Mouse (Mus musculus) common myeloid progenitor, adult 5-6 weeks (primary cell): ENCODE measurements around the gene Inka1. TPM values are rescaled to one million over a fixed set of nuclear protein-coding genes. Genes with fewer than 3 reads are reported as not detected.

Source experiments
- ATAC-seq: replicated peaks from 2 replicates; pipeline ENCODE4 v1.8.0; 2016; ENCODE audit warnings: low read depth, mild to moderate bottlenecking, moderate TSS enrichment, inconsistent platforms; ENCODE audit not compliant: poor library complexity, severe bottlenecking
- total RNA-seq: library from RNA; stranded (forward); fragments of 200-1000, 187-1606 nt; gene quantifications from 2 replicates; pipeline ENCODE4 v1.2.3, GENCODE M21; 2017

Gene Inka1
- total RNA-seq, 1 experiment from 2014 or later = 45.8 TPM

- no peak for ATAC-seq
Measured at GRCm38 (mm10) chr9:107984754-107985055, 974 bp downstream of the Inka1 start.

DNA sequence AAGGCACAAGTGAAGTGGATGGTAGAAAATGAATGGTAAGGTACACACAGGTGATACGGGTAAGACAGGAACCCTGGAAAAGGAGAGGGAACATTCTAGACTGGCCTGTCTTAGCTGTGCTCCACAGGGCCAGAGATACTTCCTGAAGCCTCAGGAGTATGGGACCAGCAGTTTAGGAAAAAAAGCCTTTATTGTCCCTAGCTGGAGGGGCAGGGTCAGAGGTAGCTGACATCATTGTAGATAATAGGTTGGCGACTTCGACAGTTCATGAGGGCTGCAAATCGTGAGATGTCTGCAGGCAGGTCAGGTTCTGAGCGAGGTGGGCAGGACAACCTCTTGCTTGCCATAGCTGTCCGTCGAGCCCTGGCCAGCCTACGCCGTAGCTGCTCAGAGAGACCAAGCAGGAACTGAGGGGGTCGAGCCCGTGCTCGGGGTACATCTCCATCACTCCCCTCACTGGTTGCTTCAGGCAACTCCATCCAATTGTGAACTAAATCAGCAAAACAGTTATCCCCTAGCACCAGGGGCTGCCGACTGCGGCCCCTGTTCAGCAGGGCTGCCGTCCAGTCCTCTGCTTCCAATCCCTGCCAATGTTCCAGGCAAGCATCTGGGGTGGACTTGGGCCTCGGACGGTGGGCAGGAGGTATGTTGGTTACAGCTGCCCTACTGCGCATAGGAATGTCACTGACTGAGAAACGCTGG lies 1.5 kb downstream of the Inka1 start:
- ATAC-seq = no peak

DNA sequence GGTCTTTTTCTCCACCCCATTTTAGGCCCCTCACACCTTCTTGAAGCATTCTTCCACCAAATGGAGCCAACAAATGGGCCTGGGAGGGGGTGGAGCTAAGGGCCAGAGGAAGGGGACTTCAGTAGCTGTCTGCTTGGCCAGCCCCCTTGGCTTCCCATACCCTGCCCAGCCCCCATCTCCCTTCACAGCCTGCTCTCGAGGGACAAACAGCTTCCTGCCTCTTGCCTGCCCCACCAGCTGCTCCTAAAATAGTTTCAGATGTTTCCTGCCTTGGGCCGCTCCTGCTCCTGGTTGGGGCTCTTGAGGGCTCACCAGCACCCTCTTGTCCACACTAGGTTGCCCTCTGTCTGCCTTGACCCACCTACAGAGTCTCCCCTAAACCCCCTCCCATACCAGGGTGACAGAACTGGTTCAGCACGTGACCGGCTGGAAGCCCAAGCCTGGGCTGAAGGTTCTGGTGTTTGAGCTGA lies 2.2 kb downstream of the Inka1 start:
- ATAC-seq = peak; percentile 33

GRCm38 (mm10) chr9:107982681-107983346 lies 2.9 kb downstream of the Inka1 start, which contains the start of gene Gm20661:
TSS of gene Gm20661 (plus strand) at chr9:107983058.
- peak; percentile 57 for ATAC-seq

DNA sequence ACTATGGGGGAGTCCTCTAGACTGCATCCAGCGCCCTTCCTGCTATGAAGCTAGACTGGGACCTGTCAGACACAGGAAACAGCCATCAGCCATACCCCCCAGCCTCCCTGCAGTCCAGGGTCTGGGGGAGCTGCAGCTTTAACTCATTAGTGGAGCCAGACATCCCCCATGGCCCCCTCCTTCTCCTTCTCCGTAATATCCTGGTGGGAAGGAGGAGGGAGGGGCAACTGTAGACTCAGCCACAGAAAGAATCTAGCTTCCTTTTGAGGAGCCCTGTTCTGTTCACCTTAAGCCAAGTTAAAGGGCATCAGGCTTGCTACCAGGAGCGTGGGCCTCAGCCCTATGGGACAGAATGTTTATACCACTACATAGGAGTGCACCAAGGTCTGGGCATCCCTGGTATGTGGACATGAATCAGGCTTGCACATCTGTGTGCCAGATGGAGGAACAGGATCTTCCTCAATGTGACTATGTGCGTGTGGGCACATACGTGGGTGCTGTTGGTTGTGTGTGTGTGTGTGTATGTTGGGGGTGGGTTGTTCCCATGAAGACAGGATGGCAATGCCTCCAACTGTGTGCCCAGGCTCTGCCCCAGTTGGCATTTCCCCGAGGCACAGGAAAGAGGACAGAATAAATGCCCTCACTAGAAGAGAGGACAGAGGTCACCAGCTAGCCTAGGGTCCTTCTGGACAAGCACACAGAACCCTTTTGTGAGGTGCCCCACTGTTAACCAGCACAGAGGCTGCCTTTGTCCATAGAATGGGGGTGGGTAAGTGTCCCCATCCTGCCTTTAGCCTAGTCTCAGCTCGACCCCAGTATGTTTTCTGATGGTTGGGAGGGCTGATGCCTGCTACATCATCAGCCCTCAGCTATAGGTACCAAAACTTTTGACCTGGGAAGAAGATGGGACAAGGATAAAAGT lies 3.7 kb downstream of the Inka1 start:
- ATAC-seq = peak; percentile 4

DNA sequence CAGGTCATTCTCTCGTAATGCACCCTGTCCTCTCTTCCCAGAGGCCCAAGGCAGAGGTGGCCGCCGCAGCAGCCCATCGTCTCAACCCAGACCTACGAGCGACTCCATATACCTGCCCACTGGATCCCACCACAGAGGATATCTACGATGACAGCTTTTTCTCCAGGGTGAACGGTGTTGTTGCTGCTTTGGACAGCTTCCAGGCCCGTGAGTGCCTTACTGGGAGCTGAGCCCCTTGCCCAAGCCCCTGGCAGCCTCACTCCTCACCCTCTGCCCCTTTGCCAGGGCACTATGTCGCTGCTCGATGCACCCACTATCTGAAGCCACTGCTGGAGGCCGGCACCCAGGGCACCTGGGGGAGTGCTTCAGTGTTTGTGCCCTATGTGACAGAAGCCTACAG lies 6.9 kb downstream of the Inka1 start:
- no peak for ATAC-seq

DNA sequence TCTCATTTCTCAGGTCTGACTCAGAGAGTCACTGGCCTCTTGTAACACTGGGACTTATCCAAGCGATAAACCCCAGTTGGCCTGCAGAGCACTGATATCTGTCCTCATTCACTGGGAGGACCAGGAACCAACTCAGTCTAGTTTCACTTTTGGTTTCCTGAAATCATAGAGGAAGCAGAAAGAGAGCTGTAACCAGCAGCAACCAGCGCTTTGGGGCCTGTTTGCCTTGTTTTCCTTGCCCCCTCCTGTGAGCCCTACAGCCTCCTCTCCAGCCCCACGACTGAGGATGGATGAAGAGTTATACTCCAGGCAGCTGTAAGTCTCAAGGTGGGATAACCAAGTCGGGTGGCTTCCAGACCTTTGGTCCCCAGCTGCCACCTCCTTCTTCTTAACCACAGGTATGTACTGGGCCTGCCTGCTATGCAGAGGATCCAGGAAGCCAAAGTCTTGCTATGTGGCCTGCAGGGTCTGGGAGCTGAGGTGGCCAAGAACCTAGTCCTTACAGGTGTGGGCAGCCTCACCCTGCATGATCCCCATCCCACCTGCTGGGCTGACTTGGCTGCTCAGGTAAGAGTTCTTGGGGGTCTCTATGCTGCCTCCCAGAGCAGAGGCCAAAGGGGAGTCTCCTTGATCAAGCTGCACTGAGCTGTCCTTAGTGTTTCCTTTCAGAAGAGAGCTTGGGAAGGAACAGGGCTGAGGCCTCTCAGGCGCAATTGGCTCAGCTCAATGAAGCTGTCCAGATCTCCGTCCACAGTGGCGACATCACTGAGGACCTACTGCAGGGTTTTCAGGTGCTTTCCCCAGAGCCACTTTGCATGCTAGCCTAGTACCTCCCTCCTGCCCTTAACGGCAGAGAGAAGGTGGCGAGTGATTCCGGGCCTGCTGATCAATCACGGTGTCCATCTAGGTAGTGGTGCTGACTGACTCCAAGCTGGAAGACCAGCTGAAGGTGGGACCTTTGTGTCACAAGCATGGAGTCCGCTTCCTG lies 10.0 kb downstream of the Inka1 start, which contains the start of gene Uba7:
Gene Uba7, plus strand, starts transcription at position 107 of the 988 bp plus-strand sequence.
- peak; percentile 57 for ATAC-seq

- peak; percentile 33 for ATAC-seq
Measured at GRCm38 (mm10) chr9:107974491-107975171, 11.0 kb downstream of the Inka1 start.

GRCm38 (mm10) chr9:107971690-107972541 lies 13.8 kb downstream of the Inka1 start:
- peak; percentile 65 for ATAC-seq

GRCm38 (mm10) chr9:107970311-107970710 lies 15.4 kb downstream of the Inka1 start:
- ATAC-seq = no peak

DNA sequence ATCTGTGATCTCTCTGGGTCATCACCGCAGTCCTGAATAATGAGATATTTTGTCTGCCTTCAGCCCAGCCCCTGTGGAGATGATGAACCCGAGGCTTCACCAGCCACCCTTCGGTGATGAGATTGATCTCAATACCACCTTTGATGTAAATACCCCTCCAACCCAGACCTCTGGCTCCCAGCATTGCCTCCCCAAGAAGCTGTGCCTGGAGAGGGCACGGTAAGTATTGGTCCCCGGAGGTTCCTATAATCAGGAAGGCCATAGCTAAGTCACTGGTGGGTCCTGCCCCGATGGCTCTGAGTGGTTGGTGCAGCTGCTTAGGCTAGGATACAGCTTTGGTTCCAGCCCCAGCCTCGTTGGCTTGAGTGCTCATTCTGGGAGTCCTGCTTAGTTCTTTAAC lies 17.1 kb downstream of the Inka1 start:
- no peak for ATAC-seq

- no peak for ATAC-seq
Measured at GRCm38 (mm10) chr9:107967437-107967836, 18.2 kb downstream of the Inka1 start.

GRCm38 (mm10) chr9:107966676-107967075 lies 19.0 kb downstream of the Inka1 start:
- ATAC-seq = no peak

GRCm38 (mm10) chr9:107964681-107965080 lies 21.0 kb downstream of the Inka1 start:
- no peak for ATAC-seq

- ATAC-seq = peak; percentile 74
Measured at GRCm38 (mm10) chr9:107963700-107964099, 22.0 kb downstream of the Inka1 start.

GRCm38 (mm10) chr9:107962916-107963315 lies 22.8 kb downstream of the Inka1 start:
- ATAC-seq = no peak

- ATAC-seq = no peak
Measured at GRCm38 (mm10) chr9:107961881-107962280, 23.8 kb downstream of the Inka1 start.

GRCm38 (mm10) chr9:107961351-107961762 lies 24.3 kb downstream of the Inka1 start:
- no peak for ATAC-seq
